Mouse (Mus musculus) MEL (cell line): Measurements from ENCODE around the gene Llgl2.
A peak's percentile ranks its signal among the peaks of the same experiment; 100 is the strongest.

Experiments used
- CHD2 ChIP-seq: IDR thresholded peaks from 2 replicates; pipeline ENCODE4 v1.6.1; 2011; ENCODE audit warnings: low read length, improper control_type of control experiment
- CTCF ChIP-seq, 3 experiments: IDR thresholded peaks in 2 of 3; conservative IDR thresholded peaks in 1 of 3; 2 replicates each; pipeline ENCODE4 v1.5.1; 2011 to 2012; ENCODE audit warnings: low read length in 3 of 3, low read depth in 2 of 3, mild to moderate bottlenecking in 2 of 3, improper control_type of control experiment in 1 of 3, inconsistent platforms in 1 of 3, mixed read lengths in 1 of 3, moderate library complexity in 1 of 3; ENCODE audit not compliant: control insufficient read depth in 1 of 3, insufficient read depth in 1 of 3, poor library complexity in 1 of 3, severe bottlenecking in 1 of 3
- E2F4 ChIP-seq: IDR thresholded peaks from 2 replicates; pipeline ENCODE4 v1.6.1; 2011; ENCODE audit warnings: low read depth, low read length, improper control_type of control experiment, borderline replicate concordance
- EP300 ChIP-seq, 2 experiments: IDR thresholded peaks; 2 replicates each; pipeline ENCODE4 v1.6.1; 2011; ENCODE audit warnings: improper control_type of control experiment in 2 of 2, low read length in 2 of 2, low read depth in 1 of 2, mild to moderate bottlenecking in 1 of 2
- GATA1 ChIP-seq: IDR thresholded peaks from 2 replicates; pipeline ENCODE4 v1.6.1; 2011; ENCODE audit warnings: low read depth, low read length, improper control_type of control experiment
- HCFC1 ChIP-seq: IDR thresholded peaks from 2 replicates; pipeline ENCODE4 v1.6.1; 2012; ENCODE audit warnings: low read depth, mild to moderate bottlenecking, inconsistent platforms, low read length, improper control_type of control experiment, moderate library complexity
- JUND ChIP-seq: IDR thresholded peaks from 2 replicates; pipeline ENCODE4 v1.6.1; 2011; ENCODE audit warnings: low read depth, mild to moderate bottlenecking, improper control_type of control experiment, low read length
- POLR2A ChIP-seq, 2 experiments: IDR thresholded peaks; 2 replicates each; pipeline ENCODE4 v1.6.1; 2011 to 2012; ENCODE audit warnings: low read length in 2 of 2, mild to moderate bottlenecking in 2 of 2, control low read depth in 1 of 2, improper control_type of control experiment in 1 of 2, low read depth in 1 of 2, moderate library complexity in 1 of 2; ENCODE audit not compliant: control insufficient read depth in 1 of 2, insufficient read depth in 1 of 2, poor library complexity in 1 of 2
- POLR2AphosphoS5 ChIP-seq: IDR thresholded peaks from 2 replicates; pipeline ENCODE4 v1.6.1; 2012; ENCODE audit warnings: low read depth, borderline replicate concordance, mild to moderate bottlenecking, inconsistent platforms, low read length, moderate library complexity, mixed read lengths
- RCOR1 ChIP-seq: IDR thresholded peaks from 2 replicates; pipeline ENCODE4 v1.6.1; 2012; ENCODE audit warnings: low read depth, mild to moderate bottlenecking, inconsistent platforms, low read length, improper control_type of control experiment
- TAL1 ChIP-seq: IDR thresholded peaks from 2 replicates; pipeline ENCODE4 v1.6.1; 2012; ENCODE audit warnings: mild to moderate bottlenecking, inconsistent platforms, low read length, moderate library complexity, mixed read lengths

DNA sequence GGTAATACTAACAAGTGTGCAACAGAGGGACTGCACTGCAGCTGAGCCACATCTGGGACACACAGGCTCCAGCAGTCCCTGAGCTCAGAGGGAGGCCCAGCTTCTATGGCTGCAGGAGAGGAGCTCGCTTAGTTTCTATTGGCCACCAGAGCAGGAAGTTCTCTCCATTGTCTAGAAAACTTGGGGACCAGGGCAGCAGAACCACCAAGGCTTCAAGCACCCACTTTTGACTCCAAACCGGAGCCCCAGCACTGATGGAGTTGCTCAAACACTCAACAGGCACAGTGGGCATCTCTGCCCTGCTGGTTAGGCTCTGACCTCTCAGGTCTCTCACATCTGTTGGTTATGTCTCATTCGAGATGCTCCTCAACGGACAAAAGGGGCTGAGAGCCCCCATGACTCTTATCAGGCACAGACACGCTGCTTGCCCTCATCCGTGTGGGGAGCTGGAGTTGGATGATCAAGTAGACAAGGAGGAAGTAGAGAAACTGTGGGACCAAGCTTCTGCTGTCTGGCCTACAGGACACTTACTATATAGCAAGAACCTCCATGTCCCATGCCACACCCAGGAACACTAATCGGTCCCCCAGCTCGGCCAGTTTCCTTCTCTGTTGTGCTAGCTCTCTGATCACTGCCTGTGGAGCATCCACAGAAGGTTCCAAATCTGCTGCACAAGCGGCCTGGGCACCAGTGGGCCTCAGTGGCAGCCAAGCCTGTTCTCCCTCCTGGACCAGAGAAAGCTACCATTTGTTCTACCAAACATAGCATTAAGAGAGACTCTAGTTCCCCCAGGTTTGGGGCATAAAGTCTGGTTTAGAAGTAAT, 77.7 kb downstream of the Llgl2 start:
- TF ChIP-seq POLR2A (IDR thresholded peaks at IDR 0.05; ENCODE audit: control insufficient read depth in 1 of 2, insufficient read depth in 1 of 2, low read depth in 1 of 2, low read length in 2 of 2, poor library complexity in 1 of 2): peak; percentile 74 to 92
- TF ChIP-seq POLR2AphosphoS5: 0 out of 2 replicates have a peak, but pooled peaks have one; percentile 30
- peak; percentile 99 for TF ChIP-seq TAL1
- TF ChIP-seq EP300 (IDR thresholded peaks at IDR 0.05; ENCODE audit: low read depth in 1 of 2, low read length in 2 of 2): peak; percentile 99 to 100
- TF ChIP-seq E2F4: no peak
- TF ChIP-seq JUND: peak; percentile 83
- TF ChIP-seq HCFC1: peak; percentile 57; the same call in 1 of the 2 replicates
- TF ChIP-seq CTCF (IDR thresholded peaks at IDR 0.05 in 2 of 3, conservative IDR thresholded peaks at IDR 0.05 in 1 of 3; ENCODE audit: control insufficient read depth in 1 of 3, insufficient read depth in 1 of 3, low read depth in 2 of 3, low read length in 3 of 3, poor library complexity in 1 of 3, severe bottlenecking in 1 of 3): no peak
- peak; percentile 99 for TF ChIP-seq GATA1
- peak; percentile 54 for TF ChIP-seq RCOR1
- TF ChIP-seq CHD2: no peak
